ENCODE assay signal across 15 mouse cellular contexts in genomic region chr3:32642116-32642515, GRCm38 (mm10).
"Had no signal": no experiment of that assay in that cellular context is flagged by ENCODE, and none has a peak within 500 bp of the region (broad histone marks: within the 10 kb centered on the region; RNA-seq: fewer than 3 reads in every experiment).

No protein-coding gene starts in this region.

- H3K27me3 ChIP-seq: limb, embryonic 12.5 days; limb, embryonic 15.5 days; midbrain, embryonic 12.5 days had no signal

- H3K4me3 ChIP-seq: limb, embryonic 12.5 days; limb, embryonic 15.5 days; midbrain, embryonic 12.5 days had no signal

- H3K9me3 ChIP-seq: limb, embryonic 12.5 days; limb, embryonic 15.5 days; midbrain, embryonic 12.5 days had no signal

- DNase-seq: kidney, adult 2 months; kidney, postnatal 25 days; left cerebral cortex, postnatal 4 days; liver, postnatal 0 days; lung, embryonic 14.5 days; thymus, postnatal 25 days had no signal

- H3K4me1 ChIP-seq: limb, embryonic 12.5 days; limb, embryonic 15.5 days; midbrain, embryonic 12.5 days had no signal

- H3K4me2 ChIP-seq: limb, embryonic 12.5 days; limb, embryonic 15.5 days; liver, embryonic 11.5 days; lung, embryonic 14.5 days; midbrain, embryonic 12.5 days had no signal

- H3K9ac ChIP-seq: limb, embryonic 12.5 days; limb, embryonic 15.5 days; liver, embryonic 14.5 days; liver, postnatal 0 days; lung, embryonic 14.5 days; midbrain, embryonic 12.5 days had no signal

- ATAC-seq: liver, postnatal 0 days; lung, postnatal 0 days; midbrain, embryonic 16.5 days had no signal

- H3K27ac ChIP-seq: kidney, postnatal 0 days; limb, embryonic 12.5 days; limb, embryonic 15.5 days; liver, embryonic 14.5 days; macrophage; midbrain, embryonic 12.5 days had no signal

- H3K36me3 ChIP-seq: limb, embryonic 12.5 days; limb, embryonic 15.5 days; midbrain, embryonic 12.5 days had no signal
